Mouse (Mus musculus) myocyte (in vitro differentiated cells): ENCODE data around the gene Cul9. TPM values are rescaled to one million over a fixed set of nuclear protein-coding genes. Genes with fewer than 3 reads are reported as not detected.

Experiments
- H3K27me3 ChIP-seq: one replicate; pipeline ENCODE4 v1.6.1; 2011; ENCODE audit not compliant: control insufficient read depth, insufficient read depth, insufficient read length
- H3K36me3 ChIP-seq: one replicate; pipeline ENCODE4 v1.6.1; 2011; ENCODE audit not compliant: control insufficient read depth, insufficient read depth
- H3K4me2 ChIP-seq: one replicate; pipeline ENCODE4 v1.6.1; 2011; ENCODE audit warnings: low read depth, control low read depth
- H3K4me3 ChIP-seq: one replicate; pipeline ENCODE4 v1.5.1; 2011; ENCODE audit warnings: mild to moderate bottlenecking, control low read depth, moderate library complexity
- H3K79me2 ChIP-seq: one replicate; pipeline ENCODE4 v1.6.1; 2011; ENCODE audit not compliant: control insufficient read depth, insufficient read depth
- H3ac ChIP-seq: one replicate; pipeline ENCODE4 v1.6.1; 2011; ENCODE audit not compliant: control insufficient read depth, insufficient read length
- CEBPB ChIP-seq: IDR thresholded peaks from 2 replicates; pipeline ENCODE4 v1.6.1; 2011; ENCODE audit warnings: mild to moderate bottlenecking, moderate library complexity; ENCODE audit not compliant: poor library complexity, insufficient read depth, severe bottlenecking
- E2F4 ChIP-seq: IDR thresholded peaks from one replicate; pipeline ENCODE4 v1.6.1; 2011; ENCODE audit warnings: mild to moderate bottlenecking, control low read depth, moderate library complexity; ENCODE audit not compliant: insufficient read depth
- MAX ChIP-seq: IDR thresholded peaks from one replicate; pipeline ENCODE4 v1.6.1; 2011; ENCODE audit warnings: low read depth, mild to moderate bottlenecking, control low read depth
- MYOD1 ChIP-seq, 3 experiments: IDR thresholded peaks; one replicate each; pipeline ENCODE4 v1.6.1; 2011; ENCODE audit warnings: control low read depth in 2 of 3, low read depth in 2 of 3, mild to moderate bottlenecking in 2 of 3, moderate library complexity in 1 of 3; ENCODE audit not compliant: insufficient read length in 2 of 3, control insufficient read depth in 1 of 3
- MYOG ChIP-seq, 3 experiments: IDR thresholded peaks; one replicate each; pipeline ENCODE4 v1.6.1; 2011; ENCODE audit warnings: control low read depth in 2 of 3, low read depth in 2 of 3, mild to moderate bottlenecking in 2 of 3; ENCODE audit not compliant: insufficient read length in 2 of 3, control insufficient read depth in 1 of 3, insufficient read depth in 1 of 3
- POLR2A ChIP-seq: IDR thresholded peaks from one replicate; pipeline ENCODE4 v1.6.1; 2011; ENCODE audit warnings: low read depth, mild to moderate bottlenecking, control low read depth, moderate library complexity; ENCODE audit not compliant: insufficient read length
- POLR2AphosphoS2 ChIP-seq: IDR thresholded peaks from one replicate; pipeline ENCODE4 v1.6.1; 2011; ENCODE audit warnings: low read depth, control low read depth; ENCODE audit not compliant: insufficient read length
- REST ChIP-seq: IDR thresholded peaks from one replicate; pipeline ENCODE4 v1.6.1; 2011; ENCODE audit warnings: mild to moderate bottlenecking, control low read depth, moderate library complexity; ENCODE audit not compliant: insufficient read depth, insufficient read length
- SRF ChIP-seq: IDR thresholded peaks from one replicate; pipeline ENCODE4 v1.6.1; 2011; ENCODE audit warnings: low read depth; ENCODE audit not compliant: control insufficient read depth, insufficient read length
- TCF12 ChIP-seq: IDR thresholded peaks from one replicate; pipeline ENCODE4 v1.6.1; 2011; ENCODE audit warnings: mild to moderate bottlenecking, control low read depth; ENCODE audit not compliant: poor library complexity, insufficient read depth, severe bottlenecking
- TCF3 ChIP-seq: IDR thresholded peaks from one replicate; pipeline ENCODE4 v1.6.1; 2011; ENCODE audit warnings: low read depth, control low read depth; ENCODE audit not compliant: insufficient read length
- USF1 ChIP-seq: IDR thresholded peaks from one replicate; pipeline ENCODE4 v1.6.1; 2011; ENCODE audit warnings: low read depth, mild to moderate bottlenecking, control low read depth, moderate library complexity
- polyA plus RNA-seq: library from polyadenylated mRNA; unstranded; fragments of >200 nt; fragmentation: generic; extraction: Trizol; gene quantifications from one replicate; pipeline ENCODE4 v1.2.1, GENCODE M21; 2012; ENCODE audit warnings: missing spikeins

Cul9 gene
- polyA plus RNA-seq, 1 experiment, result 0.43 TPM

DNA sequence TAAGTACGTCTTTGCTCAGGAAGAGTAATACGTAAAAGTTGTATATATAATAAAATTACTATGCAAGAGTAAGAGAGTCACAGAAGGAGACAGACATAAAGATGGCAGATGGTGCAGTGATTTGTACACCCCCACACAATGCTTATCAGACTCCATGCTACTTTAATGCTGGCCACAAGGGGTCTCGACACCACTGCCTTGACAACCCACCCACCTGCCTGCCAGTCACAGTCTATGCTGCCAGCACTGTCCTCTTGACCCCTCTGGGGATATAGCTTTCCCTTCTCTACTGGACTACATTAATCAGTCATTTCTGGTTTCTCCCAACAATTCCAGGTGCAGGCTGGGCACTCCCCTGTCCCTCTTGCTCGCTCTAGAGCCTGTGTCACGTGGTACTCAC is 32.5 kb upstream of the Cul9 start:
- no peaks in the 10 kb centered on the region for H3K36me3 ChIP-seq
- TF ChIP-seq MYOG (IDR thresholded peaks at IDR 0.05; ENCODE audit: control insufficient read depth in 1 of 3, insufficient read depth in 1 of 3, insufficient read length in 2 of 3, low read depth in 2 of 3), result no peak
- TF ChIP-seq SRF, result no peak
- TF ChIP-seq E2F4, result no peak
- no peak for TF ChIP-seq TCF12
- no peak for TF ChIP-seq MYOD1 (IDR thresholded peaks at IDR 0.05; ENCODE audit: control insufficient read depth in 1 of 3, insufficient read length in 2 of 3, low read depth in 2 of 3)
- no peak for TF ChIP-seq CEBPB
- no peak for TF ChIP-seq REST
- no peak for TF ChIP-seq POLR2AphosphoS2
- no peak for TF ChIP-seq USF1
- TF ChIP-seq TCF3, result no peak
- no peak for TF ChIP-seq MAX

GRCm38 (mm10) chr17:46576070-46576469 is 29.9 kb upstream of the Cul9 start:
- H3K79me2 ChIP-seq, result no peaks in the 10 kb centered on the region
- H3ac ChIP-seq, result no peak overlapping the region
- H3K4me3 ChIP-seq, result no peak overlapping the region
- H3K36me3 ChIP-seq, result no peaks in the 10 kb centered on the region
- no peaks in the 10 kb centered on the region for H3K27me3 ChIP-seq
- TF ChIP-seq E2F4 (no peak), POLR2AphosphoS2 (no peak), MYOG (IDR thresholded peaks at IDR 0.05; ENCODE audit: control insufficient read depth in 1 of 3, insufficient read depth in 1 of 3, insufficient read length in 2 of 3, low read depth in 2 of 3) (no peak), TCF12 (no peak), MYOD1 (IDR thresholded peaks at IDR 0.05; ENCODE audit: control insufficient read depth in 1 of 3, insufficient read length in 2 of 3, low read depth in 2 of 3) (no peak), USF1 (no peak), CEBPB (no peak), MAX (no peak), REST (no peak), TCF3 (no peak), SRF (no peak)
- H3K4me2 ChIP-seq, result no peak overlapping the region

More for the DNA sequence above, 32.5 kb upstream of the Cul9 start:
- no peaks in the 10 kb centered on the region for H3K79me2 ChIP-seq
- H3K4me3 ChIP-seq, result no peak overlapping the region
- H3K27me3 ChIP-seq, result no peaks in the 10 kb centered on the region
- no peak overlapping the region for H3ac ChIP-seq
- no peak overlapping the region for H3K4me2 ChIP-seq

DNA sequence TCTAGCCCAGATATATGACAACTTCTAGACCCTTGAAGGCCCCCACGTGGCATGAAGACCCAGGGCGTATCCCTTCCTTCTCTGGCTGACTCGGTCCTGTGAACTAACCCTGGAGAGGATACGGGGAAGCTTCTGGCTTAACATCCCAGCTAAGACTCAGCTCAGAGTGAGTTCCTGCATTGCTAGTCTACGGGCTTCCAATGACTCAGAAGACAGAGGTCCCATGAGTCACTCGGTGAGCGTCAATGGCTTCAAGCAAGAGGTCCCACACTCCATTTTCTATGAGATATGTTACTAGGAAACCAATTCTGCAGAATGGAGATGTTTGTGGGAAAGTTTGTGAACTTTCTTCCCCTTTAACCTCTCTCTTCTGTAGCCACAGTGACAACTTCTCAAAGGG is 28.3 kb upstream of the Cul9 start:
- Histone ChIP-seq H3K36me3 (no peaks in the 10 kb centered on the region), H3ac (no peak overlapping the region), H3K27me3 (no peaks in the 10 kb centered on the region), H3K4me2 (no peak overlapping the region), H3K4me3 (no peak overlapping the region), H3K79me2 (no peaks in the 10 kb centered on the region)
- TF ChIP-seq MYOG (IDR thresholded peaks at IDR 0.05; ENCODE audit: control insufficient read depth in 1 of 3, insufficient read depth in 1 of 3, insufficient read length in 2 of 3, low read depth in 2 of 3) (no peak), CEBPB (no peak), REST (no peak), MYOD1 (IDR thresholded peaks at IDR 0.05; ENCODE audit: control insufficient read depth in 1 of 3, insufficient read length in 2 of 3, low read depth in 2 of 3) (no peak), SRF (no peak), TCF3 (no peak), POLR2AphosphoS2 (no peak), E2F4 (no peak), POLR2A (no peak), MAX (no peak), TCF12 (no peak)

DNA sequence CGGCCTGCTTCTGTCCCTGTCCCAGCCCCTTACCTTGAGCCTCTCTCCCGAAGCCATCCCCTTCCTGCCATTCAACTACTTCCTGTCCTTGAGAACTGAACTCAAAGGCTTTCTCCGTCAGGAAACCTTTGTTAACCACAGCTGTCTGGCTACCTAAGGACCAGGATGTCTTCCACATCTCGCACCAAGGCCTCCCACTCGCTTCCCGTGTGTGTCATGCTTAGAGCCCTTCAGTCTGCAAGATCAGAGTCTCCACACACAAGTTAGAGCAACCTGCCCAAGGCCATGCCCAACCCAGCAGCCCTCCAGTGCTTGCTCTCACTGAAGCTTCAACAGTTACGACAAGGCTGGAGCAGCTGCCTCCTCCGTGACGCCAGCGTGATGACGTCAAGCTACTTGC is 24.8 kb upstream of the Cul9 start:
- Histone ChIP-seq H3K4me2 (no peak overlapping the region), H3K27me3 (no peaks in the 10 kb centered on the region), H3K79me2 (no peaks in the 10 kb centered on the region), H3K36me3 (no peaks in the 10 kb centered on the region), H3K4me3 (no peak overlapping the region), H3ac (no peak overlapping the region)
- TF ChIP-seq E2F4 (no peak), POLR2AphosphoS2 (no peak), TCF12 (no peak), MYOG (IDR thresholded peaks at IDR 0.05; ENCODE audit: control insufficient read depth in 1 of 3, insufficient read depth in 1 of 3, insufficient read length in 2 of 3, low read depth in 2 of 3) (no peak), USF1 (no peak), MAX (no peak), REST (no peak), TCF3 (no peak), SRF (no peak)

DNA sequence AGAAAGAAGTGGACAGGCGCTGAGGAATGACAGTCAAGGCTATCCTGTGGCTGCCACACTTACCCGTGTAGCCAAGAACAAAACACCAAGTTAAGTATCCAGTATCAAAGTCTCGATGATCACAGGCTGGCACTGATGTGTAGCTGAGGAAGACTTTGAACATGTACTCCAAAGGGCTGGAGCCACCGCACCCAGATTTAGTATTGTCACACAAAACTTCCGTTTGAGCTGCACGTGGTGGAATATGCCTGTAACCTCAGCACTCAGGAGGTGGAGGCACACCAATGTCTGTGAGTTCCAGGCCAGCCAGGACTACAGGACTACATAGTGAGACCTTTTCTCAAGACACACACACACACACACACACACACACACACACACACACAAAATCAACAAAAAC is 13.0 kb upstream of the Cul9 start:
- TF ChIP-seq USF1, result no peak
- no peak for TF ChIP-seq MYOD1 (IDR thresholded peaks at IDR 0.05; ENCODE audit: control insufficient read depth in 1 of 3, insufficient read length in 2 of 3, low read depth in 2 of 3)
- TF ChIP-seq MYOG (IDR thresholded peaks at IDR 0.05; ENCODE audit: control insufficient read depth in 1 of 3, insufficient read depth in 1 of 3, insufficient read length in 2 of 3, low read depth in 2 of 3), result no peak
- TF ChIP-seq POLR2A, result no peak
- TF ChIP-seq E2F4, result no peak
- no peak for TF ChIP-seq POLR2AphosphoS2
- TF ChIP-seq SRF, result no peak
- no peak for TF ChIP-seq TCF3
- TF ChIP-seq TCF12, result no peak
- TF ChIP-seq REST, result no peak
- TF ChIP-seq CEBPB, result no peak
- TF ChIP-seq MAX, result no peak
- Histone ChIP-seq H3K27me3 (no peaks in the 10 kb centered on the region), H3K36me3 (no peaks in the 10 kb centered on the region), H3K4me2 (no peak overlapping the region), H3ac (no peak overlapping the region), H3K4me3 (no peak overlapping the region), H3K79me2 (peaks cover 12% of the 10 kb centered on the region)
